Comparison of ENCODE assay signal across 9 mouse cellular contexts in the genomic region with DNA sequence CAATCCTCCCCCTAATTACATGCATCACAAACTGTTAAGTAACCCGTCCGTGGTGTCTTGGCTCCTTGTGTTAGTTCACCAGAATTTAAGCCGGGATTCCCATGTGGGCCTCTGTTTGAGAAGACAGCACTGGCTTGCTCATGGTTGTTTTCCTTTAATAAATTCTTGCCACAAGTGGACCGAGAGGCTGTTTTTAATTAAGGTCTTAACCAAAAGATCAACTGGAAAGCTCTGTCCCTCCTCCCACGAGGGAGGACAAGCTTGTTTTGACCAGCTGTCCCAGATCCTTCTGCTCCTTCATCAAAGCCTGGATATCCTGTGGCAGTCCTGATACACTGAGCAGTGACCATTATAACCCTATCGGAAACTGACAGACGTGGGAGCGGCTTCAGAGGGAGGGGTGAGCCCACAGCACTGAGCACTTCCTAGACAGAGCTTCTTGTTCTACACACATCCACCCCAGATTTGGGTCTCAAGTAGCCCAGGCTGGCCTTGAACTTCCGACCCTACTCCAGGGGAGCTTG. TPM values are rescaled to one million over a fixed set of nuclear protein-coding genes. Genes with fewer than 3 reads are reported as not detected.
A peak's percentile ranks its signal among the peaks of the same experiment; 100 is the strongest.
DNase-seq lines count a peak whose midpoint lies in the region; ATAC-seq lines count a peak whose summit lies in the region.
"Had no signal": no experiment of that assay in that cellular context is flagged by ENCODE, and none has a peak within 500 bp of the region (broad histone marks: within the 10 kb centered on the region; RNA-seq: fewer than 3 reads in every experiment).

No protein-coding gene starts in this region.

- no peaks in the 10 kb centered on the region for H3K27me3 ChIP-seq in midbrain, embryonic 14.5 days (ENCODE audit: control insufficient read depth, insufficient read depth, low read length)
- H3K27me3 ChIP-seq in midbrain, embryonic 13.5 days: no peaks in the 10 kb centered on the region
- no peaks in the 10 kb centered on the region for H3K27me3 ChIP-seq in kidney, embryonic 15.5 days
- no peaks in the 10 kb centered on the region for H3K27me3 ChIP-seq in hindbrain, embryonic 14.5 days (ENCODE audit: control insufficient read depth, insufficient read depth, low read length)
- H3K27me3 ChIP-seq: midbrain, embryonic 12.5 days had no signal

- no peak overlapping the region for H3K9ac ChIP-seq in midbrain, embryonic 14.5 days (replicated peaks; ENCODE audit: low read length)
- H3K9ac ChIP-seq in midbrain, embryonic 13.5 days (replicated peaks): no peak overlapping the region
- H3K9ac ChIP-seq in kidney, embryonic 15.5 days: no peak overlapping the region
- no peak overlapping the region for H3K9ac ChIP-seq in hindbrain, embryonic 14.5 days
- H3K9ac ChIP-seq: midbrain, embryonic 12.5 days had no signal

- no peaks in the 10 kb centered on the region for H3K36me3 ChIP-seq in midbrain, embryonic 14.5 days (ENCODE audit: control insufficient read depth, insufficient read depth, low read length)
- 0 out of 2 replicates have a peak, but pooled peaks cover 5% of the 10 kb centered on the region for H3K36me3 ChIP-seq in midbrain, embryonic 13.5 days
- H3K36me3 ChIP-seq in kidney, embryonic 15.5 days: peaks cover 5% of the 10 kb centered on the region; the same call in 1 of the 2 replicates
- H3K36me3 ChIP-seq in hindbrain, embryonic 14.5 days (replicated peaks; ENCODE audit: control insufficient read depth, insufficient read depth): no peaks in the 10 kb centered on the region

- H3K4me3 ChIP-seq in midbrain, embryonic 14.5 days (replicated peaks; ENCODE audit: low read depth, low read length): no peak overlapping the region
- no peak overlapping the region for H3K4me3 ChIP-seq in midbrain, embryonic 13.5 days (replicated peaks)
- H3K4me3 ChIP-seq in kidney, embryonic 15.5 days (replicated peaks): no peak overlapping the region
- H3K4me3 ChIP-seq in hindbrain, embryonic 14.5 days (replicated peaks; ENCODE audit: low read length): no peak overlapping the region
- H3K4me3 ChIP-seq: midbrain, embryonic 12.5 days had no signal

- H3K27ac ChIP-seq in midbrain, embryonic 14.5 days (replicated peaks; ENCODE audit: low read depth, low read length): no peak overlapping the region
- H3K27ac ChIP-seq in midbrain, embryonic 13.5 days: no peak overlapping the region
- H3K27ac ChIP-seq in kidney, embryonic 15.5 days: peak overlapping the region; percentile 80
- H3K27ac ChIP-seq in hindbrain, embryonic 14.5 days: no peak overlapping the region
- H3K27ac ChIP-seq: midbrain, embryonic 12.5 days had no signal

- no peaks in the 10 kb centered on the region for H3K9me3 ChIP-seq in midbrain, embryonic 14.5 days (ENCODE audit: control insufficient read depth, low read length)
- H3K9me3 ChIP-seq in midbrain, embryonic 13.5 days: 0 out of 2 replicates have a peak, but pooled peaks cover 2% of the 10 kb centered on the region
- 0 out of 2 replicates have a peak, but pooled peaks cover 2% of the 10 kb centered on the region for H3K9me3 ChIP-seq in kidney, embryonic 15.5 days (replicated peaks)
- no peaks in the 10 kb centered on the region for H3K9me3 ChIP-seq in hindbrain, embryonic 14.5 days (ENCODE audit: control insufficient read depth, low read length)
- H3K9me3 ChIP-seq: midbrain, embryonic 12.5 days had no signal

- 79% methylated on average over 9 of the region's 9 CpGs for WGBS in midbrain, embryonic 14.5 days
- WGBS in midbrain, embryonic 13.5 days: 78% methylated on average over 9 of the region's 9 CpGs
- WGBS in kidney, embryonic 15.5 days: 23% methylated on average over 9 of the region's 9 CpGs
- WGBS in hindbrain, embryonic 14.5 days: 80% methylated on average over 9 of the region's 9 CpGs

- peak; percentile 3 for DNase-seq in midbrain, embryonic 14.5 days
- DNase-seq in lung, postnatal 25 days (ENCODE audit: low spot score): peak; percentile 18
- DNase-seq in thymus, postnatal 14 days: no peak
- DNase-seq in hindbrain, embryonic 14.5 days (ENCODE audit: low spot score): no peak

- no peaks in the 10 kb centered on the region for H3K4me1 ChIP-seq in midbrain, embryonic 14.5 days (ENCODE audit: control insufficient read depth, insufficient read depth, low read length)
- no peaks in the 10 kb centered on the region for H3K4me1 ChIP-seq in midbrain, embryonic 13.5 days (replicated peaks)
- H3K4me1 ChIP-seq in kidney, embryonic 15.5 days: peaks cover 52% of the 10 kb centered on the region
- no peaks in the 10 kb centered on the region for H3K4me1 ChIP-seq in hindbrain, embryonic 14.5 days (replicated peaks; ENCODE audit: control insufficient read depth, insufficient read depth, low read length)
- H3K4me1 ChIP-seq: midbrain, embryonic 12.5 days had no signal

- no peak overlapping the region for H3K4me2 ChIP-seq in midbrain, embryonic 14.5 days (ENCODE audit: low read length)
- H3K4me2 ChIP-seq in midbrain, embryonic 13.5 days (replicated peaks): no peak overlapping the region
- H3K4me2 ChIP-seq in kidney, embryonic 15.5 days: no peak overlapping the region
- H3K4me2 ChIP-seq in hindbrain, embryonic 14.5 days (replicated peaks): no peak overlapping the region
- H3K4me2 ChIP-seq: midbrain, embryonic 12.5 days had no signal

- ATAC-seq in midbrain, embryonic 14.5 days (ENCODE audit: low FRiP score, low TSS enrichment): no peak
- no peak for ATAC-seq in midbrain, embryonic 13.5 days
- ATAC-seq in erythroid progenitor cell, adult 5-6 weeks (replicated peaks; ENCODE audit: low FRiP score, poor library complexity, severe bottlenecking): 0 out of 2 replicates have a peak, but pooled peaks have one; percentile 49
- peak; percentile 91 for ATAC-seq in kidney, embryonic 15.5 days (replicated peaks; ENCODE audit: low FRiP score)
- ATAC-seq in hindbrain, embryonic 14.5 days (ENCODE audit: low FRiP score): no peak
- no peak for ATAC-seq in granulocyte monocyte progenitor cell, adult 5-6 weeks (replicated peaks; ENCODE audit: poor library complexity, severe bottlenecking)

RNA-seq across cellular contexts. Expression of gene E2f3, which starts 28.1 kb away (rescaled TPM):
- polyA plus RNA-seq in midbrain, embryonic 14.5 days (2014; fragmentation: Nextera tagmentation; extraction: Ambion mirVana): 4.1 and 5.3 TPM in 2 replicates
- 7.0 and 7.6 TPM in 2 replicates for polyA plus RNA-seq in midbrain, embryonic 13.5 days (2015; fragmentation: Nextera tagmentation; extraction: Ambion mirVana)
- total RNA-seq in erythroid progenitor cell, adult 5-6 weeks (2015; ENCODE audit: low replicate concordance): 3.8 and 5.0 TPM in 2 replicates
- 6.3 and 7.7 TPM in 2 replicates for total RNA-seq in erythroid progenitor cell, adult 5-6 weeks (2017; ENCODE audit: low replicate concordance)
- 14.6 and 15.4 TPM in 2 replicates for polyA plus RNA-seq in kidney, embryonic 15.5 days (2015; fragmentation: Nextera tagmentation; extraction: Ambion mirVana)
- 5.1 and 5.2 TPM in 2 replicates for polyA plus RNA-seq in hindbrain, embryonic 14.5 days (2014; fragmentation: Nextera tagmentation; extraction: Ambion mirVana)
- 19.8 and 22.6 TPM in 2 replicates for total RNA-seq in granulocyte monocyte progenitor cell, adult 5-6 weeks (2014; fragmentation: Nextera tagmentation)
- total RNA-seq in granulocyte monocyte progenitor cell, adult 5-6 weeks (2017): 8.7 and 11.2 TPM in 2 replicates

Comparison
In these comparisons a context has a peak if more than half of its experiments do, and no peak if none do; other contexts are left out.
1. ATAC-seq: peak in erythroid progenitor cell, adult 5-6 weeks (single experiment) and kidney, embryonic 15.5 days (single experiment); none in midbrain, embryonic 14.5 days (single experiment), midbrain, embryonic 13.5 days (single experiment), hindbrain, embryonic 14.5 days (single experiment) and granulocyte monocyte progenitor cell, adult 5-6 weeks (single experiment).
2. DNase-seq: peak in midbrain, embryonic 14.5 days (single experiment) and lung, postnatal 25 days (single experiment); none in thymus, postnatal 14 days (single experiment) and hindbrain, embryonic 14.5 days (single experiment).